Mouse (Mus musculus): ENCODE measurements around the gene Lman2. TPM values are rescaled to one million over a fixed set of nuclear protein-coding genes. Genes with fewer than 3 reads are reported as not detected.

Gene Lman2
- total RNA-seq, 2 experiments from 2014 or later = 66.2 to 66.8 TPM

GRCm38 (mm10) chr13:55329683-55330566 lies 32.7 kb downstream of the Lman2 start, which contains the start of gene Mxd3:
Gene Mxd3 (minus strand): TSS chr13:55329823.
- no peak within 1 kb of the TSS for H3K27ac ChIP-seq

GRCm38 (mm10) chr13:55329109-55329682 lies 33.4 kb downstream of the Lman2 start:
- no peak for DNase-seq (ENCODE audit: low spot score in 2 of 2)
- Histone ChIP-seq H3K27ac (no peak overlapping the region), H3K4me3 (peak overlapping the region; percentile 88)
- no peak for TF ChIP-seq CTCF (conservative IDR thresholded peaks at IDR 0.05)

More at GRCm38 (mm10) chr13:55329683-55330566, 32.7 kb downstream of the Lman2 start, which contains the start of gene Mxd3:
- peak; percentile 72 to 79 for DNase-seq (ENCODE audit: low spot score in 2 of 2)
- peak within 1 kb of the TSS; percentile 88 for H3K4me3 ChIP-seq
- TF ChIP-seq CTCF (conservative IDR thresholded peaks at IDR 0.05) = no peak; the same call in 1 of the 2 replicates

GRCm38 (mm10) chr13:55328641-55329040 lies 33.9 kb downstream of the Lman2 start:
- no peak for DNase-seq (ENCODE audit: low spot score in 2 of 2)
- H3K4me3 ChIP-seq = no peak overlapping the region

GRCm38 (mm10) chr13:55328171-55328570 lies 34.4 kb downstream of the Lman2 start:
- TF ChIP-seq CTCF (conservative IDR thresholded peaks at IDR 0.05) = no peak
- no peak for DNase-seq (ENCODE audit: low spot score in 2 of 2)
- Histone ChIP-seq H3K4me3 (no peak overlapping the region), H3K27ac (no peak overlapping the region)

More at GRCm38 (mm10) chr13:55328641-55329040, 33.9 kb downstream of the Lman2 start:
- H3K27ac ChIP-seq = no peak overlapping the region
- no peak for TF ChIP-seq CTCF (conservative IDR thresholded peaks at IDR 0.05)

- Histone ChIP-seq H3K27ac (peak overlapping the region; percentile 90; the same call in 1 of the 2 replicates), H3K4me3 (no peak overlapping the region)
- peak; percentile 88 for TF ChIP-seq CTCF (conservative IDR thresholded peaks at IDR 0.05)
- peak; percentile 95 for DNase-seq (ENCODE audit: low spot score in 2 of 2)
These were observed 35.0 kb downstream of the Lman2 start for GRCm38 (mm10) chr13:55327633-55328032.

- no peak for TF ChIP-seq CTCF (conservative IDR thresholded peaks at IDR 0.05)
- H3K27ac ChIP-seq = peak overlapping the region; percentile 90
- no peak for DNase-seq (ENCODE audit: low spot score in 2 of 2)
- no peak overlapping the region; the same call in 1 of the 2 replicates for H3K4me3 ChIP-seq
These were observed 35.4 kb downstream of the Lman2 start for GRCm38 (mm10) chr13:55327169-55327568.

GRCm38 (mm10) chr13:55325596-55325995 lies 37.0 kb downstream of the Lman2 start:
- Histone ChIP-seq H3K27ac (no peak overlapping the region), H3K4me3 (no peak overlapping the region)
- no peak for TF ChIP-seq CTCF (conservative IDR thresholded peaks at IDR 0.05)
- no peak for DNase-seq (ENCODE audit: low spot score in 2 of 2)

GRCm38 (mm10) chr13:55322130-55322825 lies 40.3 kb downstream of the Lman2 start:
- Histone ChIP-seq H3K4me3 (peak overlapping the region; percentile 89), H3K27ac (peak overlapping the region; percentile 90)
- TF ChIP-seq CTCF (conservative IDR thresholded peaks at IDR 0.05) = peak; percentile 69
- DNase-seq (ENCODE audit: low spot score in 2 of 2) = peak in 1 of 2 experiments; percentile 58

GRCm38 (mm10) chr13:55321434-55322129 lies 41.0 kb downstream of the Lman2 start, which contains the start of gene Rab24:
Gene Rab24 (minus strand): TSS chr13:55321946.
- no peak for TF ChIP-seq CTCF (conservative IDR thresholded peaks at IDR 0.05)
- peak; percentile 79 to 86 for DNase-seq (ENCODE audit: low spot score in 2 of 2)
- Histone ChIP-seq H3K27ac (peak within 1 kb of the TSS; percentile 90), H3K4me3 (peak within 1 kb of the TSS; percentile 89)

- DNase-seq (ENCODE audit: low spot score in 2 of 2) = no peak
- no peak for TF ChIP-seq CTCF (conservative IDR thresholded peaks at IDR 0.05)
- H3K27ac ChIP-seq = peak within 1 kb of the TSS; percentile 90
- H3K4me3 ChIP-seq = peak within 1 kb of the TSS; percentile 89
These were observed 42.6 kb downstream of the Lman2 start, which contains the start of gene Prelid1 for GRCm38 (mm10) chr13:55319931-55320533. Gene Prelid1 (plus strand): TSS chr13:55320500.

- no peak overlapping the region for H3K27ac ChIP-seq
- no peak overlapping the region for H3K4me3 ChIP-seq
- no peak for TF ChIP-seq CTCF (conservative IDR thresholded peaks at IDR 0.05)
- no peak for DNase-seq (ENCODE audit: low spot score in 2 of 2)
These were observed 44.2 kb downstream of the Lman2 start for GRCm38 (mm10) chr13:55318351-55318750.

Data from layer of hippocampus, adult 2 months (tissue).